Mouse (Mus musculus) lung, embryonic 16.5 days (tissue): ENCODE measurements around the gene Capn5. TPM values are rescaled to one million over a fixed set of nuclear protein-coding genes. Genes with fewer than 3 reads are reported as not detected.
A peak's percentile ranks its signal among the peaks of the same experiment; 100 is the strongest.

Source experiments
- ATAC-seq: fragments of 200-750 bp; cut with Nextera tagmentation; 2 replicates; pipeline ENCODE4 v1.8.0; 2017; ENCODE audit warnings: low read depth, mild to moderate bottlenecking, moderate library complexity
- H3K27ac ChIP-seq: fragments of 300-500 bp; sonication (generic); 2 replicates; pipeline ENCODE4 v1.5.1; 2014; ENCODE audit warnings: mild to moderate bottlenecking, control low read depth, low read length
- H3K27me3 ChIP-seq: fragments of 300-500 bp; sonication (generic); 2 replicates; pipeline ENCODE4 v1.6.1; 2014; ENCODE audit warnings: low read depth, low read length, mixed read lengths; ENCODE audit not compliant: control insufficient read depth, insufficient read depth
- H3K36me3 ChIP-seq: fragments of 300-500 bp; sonication (generic); 2 replicates; pipeline ENCODE4 v1.6.1; 2014; ENCODE audit warnings: low read length; ENCODE audit not compliant: control insufficient read depth, insufficient read depth
- H3K4me1 ChIP-seq: fragments of 300-500 bp; sonication (generic); replicated peaks from 2 replicates; pipeline ENCODE4 v1.6.1; 2014; ENCODE audit warnings: low read length, mixed read lengths; ENCODE audit not compliant: control insufficient read depth, insufficient read depth
- H3K4me2 ChIP-seq: fragments of 300-500 bp; sonication (generic); 2 replicates; pipeline ENCODE4 v1.6.1; 2014; ENCODE audit warnings: low read depth, low read length, control low read depth
- H3K4me3 ChIP-seq: fragments of 300-500 bp; sonication (generic); 2 replicates; pipeline ENCODE4 v1.5.1; 2014; ENCODE audit warnings: mild to moderate bottlenecking, low read length, control low read depth
- H3K9ac ChIP-seq: fragments of 300-500 bp; sonication (generic); 2 replicates; pipeline ENCODE4 v1.6.1; 2014; ENCODE audit warnings: low read length, control low read depth
- H3K9me3 ChIP-seq: fragments of 300-500 bp; sonication (generic); 2 replicates; pipeline ENCODE4 v1.6.1; 2016; ENCODE audit warnings: low read length; ENCODE audit not compliant: control insufficient read depth
- WGBS: fragments of 180-500 bp; shearing (Covaris S2); extraction: QIAGEN DNeasy Blood & Tissue Kit; methylation state at CpG from one replicate; pipeline ENCODE4 v1.1.7; 2014; 5-methylcytosine and 5-hydroxymethylcytosine counted together
- polyA plus RNA-seq: library from polyadenylated mRNA; unstranded; fragments of >200 nt; fragmentation: Nextera tagmentation; extraction: Ambion mirVana; gene quantifications from 2 replicates; pipeline ENCODE4 v1.2.1, GENCODE M21; 2015

The Capn5 gene
- polyA plus RNA-seq, 1 experiment from 2014 or later = 9.6 TPM

GRCm38 (mm10) chr7:98164999-98165528 is 13.0 kb downstream of the Capn5 start:
- peaks cover 43% of the 10 kb centered on the region for H3K4me1 ChIP-seq
- no peak overlapping the region for H3K4me3 ChIP-seq
- ATAC-seq = peak; percentile 73
- no peaks in the 10 kb centered on the region for H3K9me3 ChIP-seq
- H3K9ac ChIP-seq = peak overlapping the region; percentile 60
- H3K27me3 ChIP-seq = no peaks in the 10 kb centered on the region
- H3K27ac ChIP-seq = peak overlapping the region; percentile 77
- H3K36me3 ChIP-seq = no peaks in the 10 kb centered on the region
- H3K4me2 ChIP-seq = peak overlapping the region; percentile 21; the same call in 1 of the 2 replicates
- WGBS = 36% methylated on average over 10 of the region's 10 CpGs

- Histone ChIP-seq H3K4me1 (peaks cover 49% of the 10 kb centered on the region), H3K27ac (peak overlapping the region; percentile 77), H3K9ac (peak overlapping the region; percentile 60), H3K36me3 (no peaks in the 10 kb centered on the region), H3K9me3 (no peaks in the 10 kb centered on the region), H3K4me3 (no peak overlapping the region), H3K27me3 (no peaks in the 10 kb centered on the region), H3K4me2 (peak overlapping the region; percentile 21; the same call in 1 of the 2 replicates)
- WGBS = 74% methylated on average over 9 of the region's 9 CpGs
- ATAC-seq = no peak
Observed at GRCm38 (mm10) chr7:98164382-98164998, 13.6 kb downstream of the Capn5 start.

GRCm38 (mm10) chr7:98163700-98164099 is 14.4 kb downstream of the Capn5 start:
- WGBS = 47% methylated on average over 3 of the region's 3 CpGs
- Histone ChIP-seq H3K4me1 (peaks cover 57% of the 10 kb centered on the region), H3K27ac (0 out of 2 replicates have a peak overlapping the region, but pooled peaks have one; percentile 6), H3K9me3 (no peaks in the 10 kb centered on the region), H3K27me3 (no peaks in the 10 kb centered on the region), H3K36me3 (no peaks in the 10 kb centered on the region), H3K9ac (no peak overlapping the region), H3K4me2 (no peak overlapping the region), H3K4me3 (no peak overlapping the region)
- ATAC-seq = no peak

- 58% methylated on average over 6 of the region's 6 CpGs for WGBS
- H3K27me3 ChIP-seq = no peaks in the 10 kb centered on the region
- no peak for ATAC-seq
- peaks cover 64% of the 10 kb centered on the region for H3K4me1 ChIP-seq
- no peak overlapping the region for H3K9ac ChIP-seq
- H3K4me2 ChIP-seq = no peak overlapping the region
- H3K27ac ChIP-seq = no peak overlapping the region; the same call in 1 of the 2 replicates
- no peak overlapping the region for H3K4me3 ChIP-seq
- H3K36me3 ChIP-seq = no peaks in the 10 kb centered on the region
- no peaks in the 10 kb centered on the region for H3K9me3 ChIP-seq
Observed at GRCm38 (mm10) chr7:98162239-98162638, 15.8 kb downstream of the Capn5 start.

GRCm38 (mm10) chr7:98160041-98160740 is 17.9 kb downstream of the Capn5 start:
- WGBS = 8% methylated on average over 8 of the region's 8 CpGs
- peak; percentile 24; the same call in 1 of the 2 replicates for ATAC-seq
- peak overlapping the region; percentile 81 for H3K27ac ChIP-seq
- no peaks in the 10 kb centered on the region for H3K27me3 ChIP-seq
- peak overlapping the region; percentile 37; the same call in 1 of the 2 replicates for H3K9ac ChIP-seq
- no peaks in the 10 kb centered on the region for H3K9me3 ChIP-seq
- no peak overlapping the region for H3K4me2 ChIP-seq
- H3K4me1 ChIP-seq = peaks cover 62% of the 10 kb centered on the region
- no peaks in the 10 kb centered on the region for H3K36me3 ChIP-seq
- no peak overlapping the region for H3K4me3 ChIP-seq

GRCm38 (mm10) chr7:98158481-98158880 is 19.6 kb downstream of the Capn5 start:
- WGBS = 41% methylated on average over 7 of the region's 8 CpGs
- H3K4me3 ChIP-seq = no peak overlapping the region
- H3K27ac ChIP-seq = peak overlapping the region; percentile 81
- no peaks in the 10 kb centered on the region for H3K9me3 ChIP-seq
- peak overlapping the region; percentile 22 for H3K4me2 ChIP-seq
- peaks cover 51% of the 10 kb centered on the region for H3K4me1 ChIP-seq
- H3K36me3 ChIP-seq = no peaks in the 10 kb centered on the region
- H3K27me3 ChIP-seq = no peaks in the 10 kb centered on the region
- no peak overlapping the region for H3K9ac ChIP-seq
- ATAC-seq = peak; percentile 75

GRCm38 (mm10) chr7:98157636-98158332 is 20.3 kb downstream of the Capn5 start:
- Histone ChIP-seq H3K4me2 (no peak overlapping the region), H3K4me1 (peaks cover 48% of the 10 kb centered on the region), H3K9me3 (no peaks in the 10 kb centered on the region), H3K36me3 (no peaks in the 10 kb centered on the region), H3K27me3 (no peaks in the 10 kb centered on the region), H3K4me3 (no peak overlapping the region), H3K27ac (peak overlapping the region; percentile 79), H3K9ac (no peak overlapping the region)
- no peak for ATAC-seq
- 50% methylated on average over 5 of the region's 5 CpGs for WGBS

- Histone ChIP-seq H3K9me3 (no peaks in the 10 kb centered on the region), H3K9ac (no peak overlapping the region), H3K4me3 (no peak overlapping the region), H3K27me3 (no peaks in the 10 kb centered on the region), H3K36me3 (no peaks in the 10 kb centered on the region), H3K4me2 (no peak overlapping the region), H3K27ac (peak overlapping the region; percentile 33), H3K4me1 (peaks cover 35% of the 10 kb centered on the region)
- 39% methylated on average over 3 of the region's 3 CpGs for WGBS
- 0 out of 2 replicates have a peak, but pooled peaks have one; percentile 13 for ATAC-seq
Observed at GRCm38 (mm10) chr7:98156280-98156665, 21.8 kb downstream of the Capn5 start.
